Mouse (Mus musculus) liver, embryonic 14.5 days (tissue): ENCODE data around the gene Mrpl51. TPM values are rescaled to one million over a fixed set of nuclear protein-coding genes. Genes with fewer than 3 reads are reported as not detected.

Experiments used
- ATAC-seq: fragments of 200-750 bp; cut with Nextera tagmentation; 2 replicates; pipeline ENCODE4 v1.8.0; 2017; ENCODE audit warnings: moderate number of reproducible peaks, mild to moderate bottlenecking, moderate library complexity; ENCODE audit not compliant: insufficient read depth
- DNase-seq, 3 experiments: peaks; one replicate each; pipeline ENCODE4 v3.0.0-alpha.2; 2012 to 2013; ENCODE audit warnings: low read depth in 3 of 3, low spot score in 3 of 3
- H3K27ac ChIP-seq: fragments of 300-500 bp; sonication (generic); 2 replicates; pipeline ENCODE4 v1.5.1; 2014; ENCODE audit warnings: moderate library complexity, mild to moderate bottlenecking, control low read depth, inconsistent platforms
- H3K27me3 ChIP-seq: fragments of 300-500 bp; sonication (generic); 2 replicates; pipeline ENCODE4 v1.6.1; 2014; ENCODE audit warnings: mild to moderate bottlenecking, low read length, moderate library complexity; ENCODE audit not compliant: control insufficient read depth, insufficient read depth
- H3K36me3 ChIP-seq: fragments of 300-500 bp; sonication (generic); replicated peaks from 2 replicates; pipeline ENCODE4 v1.6.1; 2014; ENCODE audit warnings: low read depth; ENCODE audit not compliant: control insufficient read depth, insufficient read depth
- H3K4me1 ChIP-seq, 2 experiments: fragments of 200-500 bp in 1 of 2; fragments of 300-500 bp in 1 of 2; sonication (generic) in 1 of 2; replicated peaks; 2 replicates each; pipeline ENCODE4 v1.6.1; 2012 to 2014; ENCODE audit warnings: antibody characterized with exemption in 1 of 2, inconsistent platforms in 1 of 2, low read length in 1 of 2; ENCODE audit not compliant: control insufficient read depth in 2 of 2, insufficient read depth in 2 of 2
- H3K4me2 ChIP-seq: fragments of 300-500 bp; sonication (generic); 2 replicates; pipeline ENCODE4 v1.6.1; 2014; ENCODE audit warnings: low read depth, mild to moderate bottlenecking, control low read depth, moderate library complexity
- H3K4me3 ChIP-seq, 2 experiments: fragments of 200-500 bp in 1 of 2; fragments of 300-500 bp in 1 of 2; sonication (generic) in 1 of 2; 2 replicates each; pipeline ENCODE4 v1.5.1; 2012 to 2014; ENCODE audit warnings: low read depth in 2 of 2, low read length in 2 of 2, mild to moderate bottlenecking in 2 of 2, control low read depth in 1 of 2, inconsistent platforms in 1 of 2, moderate library complexity in 1 of 2; ENCODE audit not compliant: insufficient read depth in 1 of 2
- H3K9ac ChIP-seq: fragments of 300-500 bp; sonication (generic); replicated peaks from 2 replicates; pipeline ENCODE4 v1.6.1; 2014; ENCODE audit warnings: mild to moderate bottlenecking, control low read depth, moderate library complexity
- H3K9me3 ChIP-seq: fragments of 300-500 bp; sonication (generic); 2 replicates; pipeline ENCODE4 v1.6.1; 2016; ENCODE audit warnings: low read length, mixed read lengths; ENCODE audit not compliant: control insufficient read depth
- CTCF ChIP-seq: IDR thresholded peaks from 2 replicates; pipeline ENCODE4 v1.5.1; 2016; ENCODE audit warnings: antibody characterized with exemption, low read depth, control low read depth
- EP300 ChIP-seq: IDR thresholded peaks from 2 replicates; pipeline ENCODE4 v1.6.1; 2016; ENCODE audit warnings: antibody characterized with exemption, low read depth
- WGBS: fragments of 180-500 bp; shearing (Covaris S2); extraction: QIAGEN DNeasy Blood & Tissue Kit; methylation state at CpG from one replicate; pipeline ENCODE4 v1.1.7; 2014; ENCODE audit not compliant: insufficient replicate concordance; 5-methylcytosine and 5-hydroxymethylcytosine counted together
- polyA plus RNA-seq, 2 experiments: library from polyadenylated mRNA; depleted of rRNA in 1 of 2; stranded (reverse) in 1 of 2; unstranded in 1 of 2; fragments of >200 nt; fragmentation: Nextera tagmentation in 1 of 2; extraction: Ambion mirVana in 1 of 2; gene quantifications; 2 replicates each; pipeline versions ENCODE4 v1.2.1 to v1.2.3; 2012 to 2014

Mrpl51 gene
- polyA plus RNA-seq, 2 experiments: 50.9 to 182 TPM

- no peaks in the 10 kb centered on the region for H3K9me3 ChIP-seq
- peaks cover 6 to 12% of the 10 kb centered on the region in 2 experiments for H3K4me1 ChIP-seq
- H3K4me2 ChIP-seq: no peak within 1 kb of the TSS
- no peak for ATAC-seq
- H3K9ac ChIP-seq: no peak within 1 kb of the TSS
- no peak for DNase-seq
- no peaks in the 10 kb centered on the region for H3K36me3 ChIP-seq
- no peak within 1 kb of the TSS for H3K27ac ChIP-seq
- TF ChIP-seq CTCF (no peak), EP300 (no peak)
- WGBS: 36% methylated on average over 6 of the region's 6 CpGs
- no peak within 1 kb of the TSS for H3K4me3 ChIP-seq
- no peaks in the 10 kb centered on the region for H3K27me3 ChIP-seq
Observed at GRCm38 (mm10) chr6:125236782-125237181, 45.2 kb downstream of the Mrpl51 start, which contains the start of gene Cd27. Cd27 (minus strand) TSS chr6:125237010.

- DNase-seq: no peak
- H3K4me1 ChIP-seq: peaks cover under 1 to 6% of the 10 kb centered on the region in 2 experiments
- no peaks in the 10 kb centered on the region for H3K27me3 ChIP-seq
- no peak overlapping the region for H3K9ac ChIP-seq
- 75% methylated on average over 4 of the region's 4 CpGs for WGBS
- no peak for ATAC-seq
- H3K4me2 ChIP-seq: no peak overlapping the region
- H3K36me3 ChIP-seq: no peaks in the 10 kb centered on the region
- H3K4me3 ChIP-seq: no peak overlapping the region
- H3K27ac ChIP-seq: no peak overlapping the region
- TF ChIP-seq EP300 (no peak), CTCF (no peak)
- H3K9me3 ChIP-seq: no peaks in the 10 kb centered on the region
Observed at GRCm38 (mm10) chr6:125237421-125237820, 45.8 kb downstream of the Mrpl51 start.

- H3K36me3 ChIP-seq: no peaks in the 10 kb centered on the region
- H3K4me3 ChIP-seq: no peak overlapping the region
- H3K4me1 ChIP-seq: peaks cover 0 to 4% of the 10 kb centered on the region in 2 experiments; a peak in 1 of 4 replicates
- no peak overlapping the region for H3K27ac ChIP-seq
- TF ChIP-seq CTCF (no peak), EP300 (no peak)
- no peak overlapping the region for H3K9ac ChIP-seq
- no peak for DNase-seq
- H3K4me2 ChIP-seq: no peak overlapping the region
- 20% methylated on average over 6 of the region's 6 CpGs for WGBS
- H3K27me3 ChIP-seq: no peaks in the 10 kb centered on the region
- no peak for ATAC-seq
- no peaks in the 10 kb centered on the region for H3K9me3 ChIP-seq
Observed at GRCm38 (mm10) chr6:125238396-125238795, 46.8 kb downstream of the Mrpl51 start.

GRCm38 (mm10) chr6:125239547-125239946 lies 47.9 kb downstream of the Mrpl51 start:
- no peaks in the 10 kb centered on the region for H3K36me3 ChIP-seq
- no peak overlapping the region for H3K9ac ChIP-seq
- WGBS: 66% methylated on average over 5 of the region's 5 CpGs
- no peak overlapping the region for H3K4me2 ChIP-seq
- no peak overlapping the region for H3K4me3 ChIP-seq
- ATAC-seq (no peak), DNase-seq (no peak)
- H3K27me3 ChIP-seq: no peaks in the 10 kb centered on the region
- no peak overlapping the region for H3K27ac ChIP-seq
- H3K9me3 ChIP-seq: no peaks in the 10 kb centered on the region
- peaks cover 0 to 4% of the 10 kb centered on the region in 2 experiments; a peak in 1 of 4 replicates for H3K4me1 ChIP-seq
- no peak for TF ChIP-seq EP300
- no peak for TF ChIP-seq CTCF

- Histone ChIP-seq H3K36me3 (no peaks in the 10 kb centered on the region), H3K27ac (no peak overlapping the region), H3K4me1 (peaks cover 0 to 4% of the 10 kb centered on the region in 2 experiments; a peak in 1 of 4 replicates), H3K9ac (no peak overlapping the region), H3K4me2 (no peak overlapping the region), H3K27me3 (no peaks in the 10 kb centered on the region), H3K9me3 (no peaks in the 10 kb centered on the region), H3K4me3 (no peak overlapping the region)
- DNase-seq (no peak), ATAC-seq (no peak)
- TF ChIP-seq CTCF (no peak), EP300 (no peak)
- WGBS: 69% methylated on average over 5 of the region's 5 CpGs
Observed at GRCm38 (mm10) chr6:125240617-125241016, 49.0 kb downstream of the Mrpl51 start.
